Mouse (Mus musculus): ENCODE measurements around the gene Lclat1.

GRCm38 (mm10) chr17:73231337-73231736 is 123.6 kb downstream of the Lclat1 start:
- TF ChIP-seq CTCF (conservative IDR thresholded peaks at IDR 0.05; ENCODE audit: low read length) (no peak), POU5F1 (IDR thresholded peaks at IDR 0.05; ENCODE audit: borderline replicate concordance, low read length) (no peak), NANOG (IDR thresholded peaks at IDR 0.05; ENCODE audit: borderline replicate concordance, low read length) (no peak)

Measured in E14TG2a.4 (cell line).